Mouse (Mus musculus) testis, postnatal 10 days (tissue): ENCODE results near the gene Neurl4.
"Not testable (repeated sequence)": the region's sequence is repeated elsewhere in the genome, so short reads cannot be mapped to it uniquely, and the experiment has no call there.

ENCODE experiments used
- DNase-seq: peaks from one replicate; pipeline ENCODE4 v3.0.0; 2021; ENCODE audit warnings: low spot score

Neurl4 gene

GRCm38 (mm10) chr11:69953267-69953915 lies 52.5 kb downstream of the Neurl4 start:
- no peak for DNase-seq

- not testable (repeated sequence) for DNase-seq
Measured at GRCm38 (mm10) chr11:69955618-69956017, 54.7 kb downstream of the Neurl4 start.

DNA sequence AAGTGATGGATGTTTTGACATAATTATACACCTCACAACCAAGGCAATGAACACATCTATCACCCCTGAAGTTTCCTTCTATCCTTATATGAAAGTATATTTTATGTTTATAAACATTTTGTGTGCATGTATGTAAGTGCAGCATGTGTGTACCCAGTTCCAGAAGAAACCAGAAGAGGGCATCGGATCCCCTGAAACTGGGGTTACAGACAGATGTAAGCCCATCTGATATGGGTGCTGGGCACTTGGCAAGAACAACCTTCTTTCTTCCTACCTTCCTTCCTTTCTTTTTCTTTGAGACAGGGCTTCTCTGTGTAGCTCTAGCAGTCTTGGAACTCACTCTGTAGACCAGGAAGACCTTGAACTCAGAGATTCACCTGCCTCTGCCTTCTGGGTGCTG lies 55.3 kb downstream of the Neurl4 start:
- no peak for DNase-seq

- DNase-seq = no peak
Measured at GRCm38 (mm10) chr11:69960616-69961015, 59.7 kb downstream of the Neurl4 start.

DNA sequence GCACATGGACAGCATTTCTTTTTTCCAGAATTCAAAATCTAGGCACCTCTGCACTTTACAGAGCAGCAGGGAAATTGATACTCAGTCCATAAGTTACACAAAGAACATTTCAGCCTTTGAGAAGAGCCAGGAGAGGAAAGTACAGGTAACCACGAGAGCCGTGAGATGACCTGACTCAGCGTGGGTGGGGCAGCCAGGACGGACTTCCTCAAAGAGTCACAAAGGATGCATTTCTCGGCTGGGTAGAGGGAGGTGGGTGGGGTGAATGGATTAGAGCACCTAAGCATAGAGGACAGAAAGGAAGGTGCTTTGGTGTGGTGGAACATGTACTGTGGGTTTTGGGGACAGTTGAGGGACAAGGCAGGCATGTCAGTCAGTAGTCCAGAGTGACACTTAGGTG lies 61.0 kb downstream of the Neurl4 start:
- no peak for DNase-seq
